Mouse (Mus musculus) cerebellum, postnatal 4 days (tissue): ENCODE results near the gene Neurog3.

Source experiments
- DNase-seq, 2 experiments: peaks; one replicate each; pipeline ENCODE4 v3.0.0; 2022; ENCODE audit warnings: low spot score in 2 of 2, mixed read lengths in 1 of 2

The Neurog3 gene

DNA sequence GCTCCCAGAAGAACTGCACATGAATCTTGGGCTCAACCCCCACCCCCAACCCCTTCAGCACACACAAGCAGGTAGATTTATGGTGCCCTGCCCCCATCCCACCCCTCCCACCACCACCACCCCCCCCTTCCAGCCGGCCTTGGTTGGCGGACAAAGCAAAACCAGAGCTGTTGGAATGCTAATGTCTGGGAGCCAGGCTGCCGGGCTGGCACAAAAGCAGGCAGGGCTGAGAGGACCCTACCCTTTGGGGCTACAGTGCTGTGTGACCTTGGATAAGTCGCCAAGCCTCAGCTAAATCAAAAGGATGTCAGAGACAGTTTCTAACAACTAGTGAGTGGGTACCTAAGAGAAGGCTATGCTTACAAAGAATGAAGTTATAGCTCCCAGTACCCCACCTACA lies 4.3 kb downstream of the Neurog3 start:
- no peak for DNase-seq

DNA sequence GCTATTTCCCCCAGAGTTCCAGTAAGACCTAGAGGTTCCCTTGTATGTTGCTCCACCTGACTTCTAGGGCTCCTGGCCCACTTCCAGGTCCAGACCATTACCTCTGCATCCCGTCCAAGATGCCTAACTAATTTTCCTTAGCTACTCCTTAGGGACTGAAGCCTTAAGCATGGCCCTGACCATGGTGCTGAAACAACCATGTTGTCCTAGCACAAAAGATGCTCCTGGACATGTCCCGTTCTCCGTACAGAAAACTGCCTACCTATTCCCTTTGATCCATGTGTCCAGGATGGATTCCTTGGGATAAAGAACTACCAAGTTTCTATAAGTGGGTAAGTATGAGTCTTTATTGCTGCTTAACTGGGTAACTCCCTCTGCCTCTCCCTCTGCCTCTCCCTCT lies 5.2 kb downstream of the Neurog3 start:
- DNase-seq: no peak

DNA sequence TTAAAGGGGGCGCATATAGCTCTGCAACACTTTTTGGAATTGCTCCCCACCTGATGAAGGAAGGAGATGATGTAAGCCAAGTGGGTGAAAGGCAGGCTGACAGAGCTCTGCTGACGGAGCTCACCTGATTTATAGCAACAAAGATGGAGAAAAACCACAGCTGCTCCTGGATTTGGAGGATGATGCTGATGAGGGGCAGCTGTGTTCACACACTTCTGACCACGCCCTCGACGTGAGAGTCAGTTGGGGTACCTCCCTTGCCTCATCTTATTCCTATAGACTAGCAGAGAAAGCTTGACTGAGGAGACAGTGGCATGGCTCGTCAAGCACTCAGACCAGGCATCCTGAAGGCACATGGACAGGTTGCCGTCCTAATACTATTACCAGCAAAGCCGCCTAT lies 10.9 kb downstream of the Neurog3 start, which contains the start of gene Fam241b:
Gene Fam241b (minus strand): TSS at position 101 of the 400 bp plus-strand sequence.
- no peak for DNase-seq

DNA sequence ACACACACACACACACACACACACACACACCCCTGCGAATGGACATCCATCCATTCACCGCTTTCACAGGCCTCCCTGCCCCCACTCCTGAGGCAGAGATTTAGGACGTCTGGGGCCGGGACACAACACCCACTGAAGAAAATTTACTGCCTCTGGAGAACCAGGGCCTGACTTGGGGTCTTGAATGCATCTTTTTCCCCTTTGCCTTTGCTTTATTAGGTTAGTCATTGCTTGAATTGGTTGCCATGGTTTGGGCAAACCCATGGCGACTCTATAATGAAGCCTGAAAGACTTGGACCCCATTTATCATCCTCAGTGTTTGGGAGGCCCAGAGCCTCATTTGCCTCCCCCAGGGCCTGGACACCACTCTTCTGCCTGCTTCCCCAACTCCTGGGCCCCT lies 13.1 kb downstream of the Neurog3 start:
- DNase-seq: no peak

DNA sequence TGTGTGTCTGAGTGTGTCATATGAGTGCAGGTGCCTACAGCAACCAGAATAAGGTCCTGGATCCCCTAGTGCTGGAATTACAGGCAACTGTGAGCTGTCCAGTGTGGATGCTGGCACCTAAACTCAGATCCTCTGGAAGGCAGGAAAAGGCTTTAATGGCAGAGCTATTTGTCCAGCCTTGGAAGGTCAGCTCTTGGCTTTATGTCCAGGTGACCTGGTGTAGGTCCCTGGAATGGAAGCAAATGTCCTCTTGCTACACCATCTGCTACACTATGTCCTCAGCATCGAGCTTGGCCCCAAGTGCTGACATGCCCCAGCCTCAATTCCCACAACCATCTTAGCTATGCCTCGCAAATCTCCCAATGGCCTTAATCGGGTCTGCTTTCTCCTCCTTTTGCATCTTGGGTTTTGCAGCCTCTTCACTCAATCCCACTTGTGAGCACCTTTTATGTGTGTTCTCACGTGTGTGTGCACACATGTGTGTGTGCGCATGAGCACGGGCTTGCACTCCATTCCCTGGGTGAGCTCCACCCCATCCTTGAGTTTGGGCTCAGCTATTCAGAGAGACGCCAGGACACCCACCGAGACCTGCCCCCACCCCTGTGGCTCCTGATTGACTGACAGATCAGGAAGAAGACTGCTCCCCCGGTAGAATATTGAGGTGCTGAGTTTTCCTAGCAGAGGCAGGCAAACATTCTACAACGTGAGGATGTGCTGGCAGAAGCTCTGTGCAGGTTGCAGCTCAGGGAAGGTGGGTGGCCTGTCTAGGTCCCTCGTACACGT lies 14.8 kb downstream of the Neurog3 start:
- DNase-seq: no peak

DNA sequence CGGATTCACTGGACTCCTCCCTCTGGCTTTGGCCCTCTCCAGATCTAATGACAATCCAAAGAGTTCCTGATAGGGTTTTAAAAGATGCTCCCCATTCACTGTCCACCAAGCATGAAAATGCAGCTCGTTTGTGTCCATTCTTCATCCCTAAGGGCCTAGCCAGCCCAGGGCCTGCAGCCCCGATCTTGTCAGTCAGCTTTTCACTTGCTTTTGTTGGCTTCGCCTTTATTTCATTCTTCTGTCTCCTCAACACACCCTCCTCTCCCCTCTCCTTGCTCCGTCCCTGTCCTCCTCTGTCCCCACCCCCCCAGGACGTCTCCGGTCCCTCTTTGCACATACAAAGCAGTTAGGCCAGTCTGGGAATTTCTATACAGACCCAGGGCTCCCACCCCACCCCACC lies 17.0 kb downstream of the Neurog3 start:
- no peak for DNase-seq

DNA sequence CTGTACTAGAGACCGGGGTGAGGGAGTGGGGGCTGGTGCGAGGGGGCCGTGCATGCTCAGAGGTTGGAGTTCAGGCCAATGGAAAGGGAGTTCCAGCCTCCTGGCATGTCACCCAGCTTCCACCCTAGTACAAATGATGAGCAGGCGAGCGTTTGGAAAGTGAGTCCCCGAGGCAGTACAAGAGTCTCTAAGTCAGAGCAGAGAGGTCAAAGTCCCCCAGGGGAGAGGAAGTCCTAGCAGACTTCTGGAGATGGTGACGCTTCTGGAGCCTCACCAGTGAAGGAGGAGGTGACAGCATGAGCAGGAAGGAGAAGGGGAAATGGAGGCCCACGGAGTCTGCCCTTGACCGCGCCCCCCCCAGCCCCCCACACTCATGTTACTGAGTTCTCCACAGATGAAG lies 29.5 kb downstream of the Neurog3 start:
- DNase-seq: no peak

DNA sequence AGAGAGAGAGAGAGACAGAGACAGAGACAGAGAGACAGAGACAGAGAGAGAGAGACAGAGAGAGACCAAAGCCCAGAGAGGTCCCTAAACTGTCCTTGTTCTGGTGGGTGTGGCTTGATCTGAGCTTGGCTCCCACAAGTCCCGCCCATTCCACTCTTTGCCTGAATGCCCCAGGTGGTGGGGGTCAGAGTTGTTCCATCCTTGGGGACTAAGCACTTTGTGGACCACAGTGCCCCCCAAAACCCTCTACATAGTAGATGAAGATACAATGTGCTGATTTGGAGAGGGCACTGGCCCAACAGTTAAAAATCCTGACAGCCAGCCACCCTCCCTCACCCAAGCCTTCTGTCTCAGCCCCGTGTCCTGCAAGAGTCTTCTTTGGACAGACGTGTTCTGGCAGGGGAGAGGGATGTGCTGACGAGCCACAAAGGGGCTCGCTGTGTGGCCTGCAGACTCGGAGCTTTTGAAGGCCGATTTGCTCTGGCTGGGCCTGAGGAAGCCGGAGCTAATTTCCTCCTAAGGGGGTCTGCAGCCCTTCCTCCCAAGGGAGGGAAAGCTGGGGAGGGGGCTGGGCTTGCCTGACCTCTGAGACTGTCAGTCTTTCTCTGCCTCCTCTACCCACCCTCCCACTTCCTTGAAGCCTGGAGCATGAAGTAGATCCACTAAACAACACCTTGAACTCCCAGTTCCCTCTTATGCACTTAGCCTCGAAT lies 40.1 kb downstream of the Neurog3 start:
- no peak for DNase-seq

DNA sequence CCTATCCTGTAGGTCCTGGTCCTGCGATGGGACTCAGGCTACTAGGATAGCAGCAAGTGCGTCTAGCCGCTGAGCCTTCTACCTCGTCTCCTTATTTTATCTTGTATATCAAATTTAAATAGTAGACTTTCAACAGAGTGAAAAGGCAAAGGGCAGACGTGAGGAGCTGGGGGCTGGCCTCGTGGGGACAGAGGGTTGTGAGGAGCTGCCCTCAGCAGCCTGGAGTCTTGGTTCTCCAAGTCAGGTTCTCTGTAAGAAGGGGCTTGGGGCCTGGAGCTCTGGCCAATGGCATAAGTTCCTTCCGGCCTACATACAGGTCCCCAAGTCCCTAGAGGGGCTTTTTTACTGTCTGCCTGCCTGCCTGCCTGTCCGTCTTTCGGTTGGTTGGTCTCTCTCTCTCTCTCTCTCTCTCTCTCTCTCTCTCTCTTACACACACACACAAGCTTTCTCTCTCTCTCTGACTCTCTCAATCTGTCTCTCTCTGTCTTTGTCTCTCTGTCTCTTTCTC lies 41.1 kb downstream of the Neurog3 start:
- DNase-seq: no peak

DNA sequence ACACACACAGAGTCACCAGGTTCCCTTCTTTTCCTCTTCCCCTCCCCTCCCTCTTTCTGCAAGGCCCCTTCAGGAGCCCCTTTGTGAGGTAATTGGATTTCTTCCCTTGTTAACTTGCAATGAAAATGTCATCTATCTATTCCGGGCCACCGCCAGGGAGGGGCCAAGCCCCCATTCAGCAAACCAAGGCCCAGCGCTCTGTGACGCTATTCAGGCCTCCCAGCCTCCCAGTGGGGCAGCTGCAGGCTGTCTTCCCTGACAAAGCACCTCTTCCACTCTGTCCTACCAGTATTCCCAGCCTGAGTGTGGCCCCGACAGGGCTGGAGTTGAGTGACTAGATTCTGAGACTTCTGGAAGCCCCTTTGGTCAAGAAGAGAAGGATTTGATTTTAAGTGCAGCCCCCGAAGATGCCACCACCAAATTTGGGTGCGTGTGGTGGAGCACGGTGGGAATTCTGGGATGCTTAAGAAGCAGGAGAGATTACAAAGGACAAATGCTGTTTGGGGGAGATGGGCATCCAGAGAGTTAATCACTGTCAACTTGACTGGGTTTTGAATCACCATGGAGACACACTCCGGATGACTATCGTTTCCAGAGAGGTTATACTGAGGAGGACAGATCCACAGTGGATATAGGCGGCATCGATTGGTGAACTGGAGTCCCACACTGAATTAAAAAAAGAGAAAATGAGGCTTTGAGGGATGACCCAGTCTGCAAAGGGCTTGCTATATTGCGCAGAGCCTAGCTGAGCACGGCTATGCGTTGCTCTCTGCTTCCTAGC lies 41.8 kb downstream of the Neurog3 start:
- DNase-seq: no peak

DNA sequence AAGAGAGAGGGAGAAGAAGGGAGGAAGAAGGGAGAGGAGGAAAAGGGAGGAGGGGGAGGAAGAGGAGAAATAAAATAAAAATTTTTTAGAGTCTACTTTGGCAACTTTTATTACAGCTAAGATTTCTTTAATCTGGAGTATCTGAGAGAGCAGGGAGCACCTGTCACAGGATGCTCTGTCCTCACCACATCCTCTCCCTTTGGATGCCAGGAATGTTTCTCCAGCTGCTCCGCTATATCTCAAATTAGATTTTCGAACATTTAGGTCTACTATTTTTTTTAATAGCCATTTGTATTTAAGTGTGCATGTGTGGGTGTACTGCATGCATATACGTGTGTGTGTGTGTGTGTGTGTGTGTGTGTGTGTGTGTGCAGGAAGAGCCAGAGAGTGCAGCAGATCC lies 47.1 kb downstream of the Neurog3 start:
- no peak for DNase-seq

DNA sequence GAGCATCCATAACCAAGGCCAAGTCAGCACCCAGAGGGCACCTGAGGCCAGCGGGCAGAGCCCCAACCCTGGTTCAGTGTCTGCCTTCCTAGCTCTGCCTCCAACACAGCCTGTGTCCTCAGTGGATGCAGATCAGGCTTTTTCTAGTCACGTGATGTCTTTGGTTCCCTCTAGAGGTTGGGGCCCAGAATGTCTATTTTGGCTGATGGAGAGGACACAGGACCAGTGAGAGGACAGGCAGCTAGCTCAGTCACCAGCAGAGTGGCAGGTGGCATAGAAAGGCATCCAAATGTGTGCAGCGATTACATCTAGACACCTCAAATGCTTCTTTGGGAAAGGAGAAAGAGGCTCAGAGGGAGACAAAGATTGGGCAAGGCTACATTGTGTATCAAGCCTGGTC lies 48.8 kb downstream of the Neurog3 start:
- DNase-seq: no peak

DNA sequence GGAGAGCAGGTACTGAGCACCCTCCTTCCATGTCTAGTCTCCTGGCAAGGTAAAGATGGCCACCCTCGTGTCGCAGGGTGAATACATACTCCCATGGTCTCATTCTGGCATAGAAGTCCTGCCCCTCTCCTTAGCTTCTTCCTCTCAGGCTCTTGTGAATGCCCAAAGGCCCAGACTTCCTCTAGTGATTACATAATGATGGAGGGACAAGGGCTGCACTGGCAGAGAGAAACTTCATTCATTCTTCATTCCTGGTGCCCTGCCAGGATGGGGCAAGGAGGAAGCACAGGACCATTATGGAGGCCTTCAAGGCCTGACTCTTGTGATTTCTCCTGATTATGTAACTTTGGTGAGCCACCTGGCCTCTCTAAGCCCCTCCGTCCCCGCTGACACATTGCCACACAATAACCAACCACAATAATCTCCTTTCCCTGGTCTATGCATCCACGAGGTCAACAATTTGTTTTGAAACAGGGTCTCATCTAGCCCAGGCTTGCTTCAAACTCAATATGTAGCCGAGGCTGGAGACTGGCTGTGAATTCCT lies 49.7 kb downstream of the Neurog3 start:
- no peak for DNase-seq

DNA sequence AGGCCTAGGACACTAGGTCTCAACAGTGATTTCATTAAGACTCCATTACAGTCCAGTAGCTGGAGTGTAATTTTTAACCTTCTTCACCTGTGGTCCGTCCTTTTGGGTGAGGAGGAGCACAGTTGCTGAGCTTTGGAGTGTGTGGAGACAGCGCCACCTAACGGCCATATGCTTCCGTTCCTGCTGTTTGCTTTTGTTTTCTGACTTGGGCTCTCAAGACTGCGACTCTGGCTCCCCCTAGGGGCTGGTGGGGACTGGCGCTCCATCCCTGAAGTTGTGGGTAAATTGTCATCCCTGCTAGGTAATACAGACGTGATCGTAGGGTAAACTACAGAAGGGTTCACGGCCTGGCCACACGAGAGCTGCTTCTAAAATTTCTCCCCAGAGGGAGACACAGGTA lies 50.2 kb downstream of the Neurog3 start:
- DNase-seq: peak; percentile 98 to 99
